Mouse (Mus musculus) cerebellum, adult 2 months (tissue): Measurements from ENCODE around the gene Ptp4a2.

Experiments
- CTCF ChIP-seq: fragments of 200-500 bp; IDR thresholded peaks from 2 replicates; pipeline ENCODE4 v1.5.1; 2011; ENCODE audit warnings: low read depth, mild to moderate bottlenecking, control low read depth, low read length, moderate library complexity, borderline replicate concordance; ENCODE audit not compliant: insufficient read depth
- POLR2A ChIP-seq: fragments of 200-500 bp; IDR thresholded peaks from 2 replicates; pipeline ENCODE4 v1.6.1; 2011; ENCODE audit warnings: low read length, control low read depth, borderline replicate concordance; ENCODE audit not compliant: insufficient read depth

DNA sequence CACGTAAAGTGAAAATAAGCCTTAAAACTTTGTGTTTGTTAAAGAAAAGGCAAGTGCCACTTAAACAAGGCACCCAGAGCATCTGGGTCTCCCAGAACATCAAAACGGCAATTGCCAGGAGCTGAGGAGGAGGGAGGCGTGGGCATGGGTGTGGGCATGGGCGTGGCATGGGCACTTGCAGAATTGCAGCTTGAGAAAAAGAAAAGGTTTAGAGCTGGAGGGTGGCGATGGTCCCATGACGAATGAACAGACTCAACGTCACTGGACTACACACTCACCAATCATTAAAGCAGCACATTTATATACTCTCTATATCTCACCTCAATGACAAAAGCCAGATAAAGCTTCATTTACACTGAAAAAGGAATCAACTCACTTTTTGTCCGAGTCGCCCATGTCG, 63.8 kb downstream of the Ptp4a2 start:
- no peak for TF ChIP-seq POLR2A
- no peak for TF ChIP-seq CTCF
